Mouse (Mus musculus): Measurements from ENCODE around the gene Limk1.

Gene Limk1

DNA sequence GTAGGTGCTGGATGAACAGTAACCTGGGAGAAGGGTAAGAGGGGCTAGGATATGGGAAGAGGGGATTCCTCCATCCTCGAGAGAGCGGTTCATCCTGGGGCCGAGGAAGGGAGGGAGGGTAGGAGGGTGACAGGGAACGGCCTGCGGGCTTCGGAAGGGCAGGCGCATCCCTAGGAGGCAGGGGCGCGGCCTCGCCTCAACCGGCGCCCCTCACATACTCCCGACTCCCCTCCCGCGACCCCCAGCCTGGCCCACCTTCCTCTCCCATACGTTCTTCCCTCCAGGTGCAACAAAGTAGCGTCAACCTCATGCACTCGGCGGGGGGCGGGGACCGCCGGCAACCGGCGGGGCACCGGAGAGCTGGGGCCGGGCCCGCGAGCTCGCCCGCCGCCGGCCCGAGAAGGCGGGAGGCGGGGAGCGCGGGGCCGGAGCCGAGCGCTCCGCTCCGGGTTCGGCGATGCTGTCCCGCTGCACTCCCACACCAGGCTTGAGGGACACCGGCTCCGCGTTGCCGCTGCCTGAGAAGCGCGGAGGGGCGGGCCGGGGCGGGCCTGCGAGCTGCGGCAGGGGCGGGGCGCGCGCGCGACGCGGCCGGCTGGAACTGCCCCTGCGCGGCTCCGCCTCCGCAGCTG lies at the start of gene Limk1:
TSS of gene Limk1 (minus strand) at position 513 of the 632 bp plus-strand sequence.
- DNase-seq, result no peak

DNA sequence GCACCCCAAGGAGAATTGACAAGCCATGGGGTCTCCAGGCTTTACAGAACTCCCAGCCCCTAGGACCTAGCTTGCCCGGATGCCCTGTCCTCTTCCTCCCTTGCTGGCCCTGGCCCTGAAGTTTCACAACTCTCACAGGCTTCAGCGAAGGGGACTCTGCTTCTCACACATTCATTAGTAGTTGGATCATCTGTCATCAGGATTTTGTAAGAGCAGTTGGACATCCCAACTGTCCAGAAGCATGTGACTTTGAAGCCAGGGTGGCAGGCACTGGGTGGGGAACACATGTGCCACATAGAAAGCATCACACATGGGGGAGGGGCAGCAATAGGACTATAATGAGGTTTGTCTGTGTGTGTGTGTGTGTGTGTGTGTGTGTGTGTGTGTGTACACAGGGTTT lies 46.5 kb upstream of the Limk1 start:
- DNase-seq, result no peak

DNA sequence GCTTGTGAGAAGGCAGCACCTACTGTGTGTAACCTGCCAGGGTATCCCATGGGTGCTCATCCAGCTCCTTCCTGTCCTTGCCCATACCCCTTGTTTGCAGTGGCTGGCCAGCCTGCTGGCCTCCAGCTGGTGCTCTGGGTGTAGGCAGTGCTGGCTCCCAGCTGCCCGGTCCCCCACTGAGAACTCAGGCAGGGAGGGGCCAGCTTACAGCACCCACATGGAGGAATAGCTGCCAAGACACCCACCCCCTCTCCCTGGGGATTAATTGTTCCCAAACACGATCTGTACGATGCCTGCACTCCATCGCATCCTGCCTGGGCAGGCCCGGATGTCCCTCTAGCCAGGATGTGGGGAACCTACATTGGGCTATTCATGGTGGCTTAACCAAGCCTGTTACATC lies 45.7 kb upstream of the Limk1 start:
- no peak for DNase-seq

DNA sequence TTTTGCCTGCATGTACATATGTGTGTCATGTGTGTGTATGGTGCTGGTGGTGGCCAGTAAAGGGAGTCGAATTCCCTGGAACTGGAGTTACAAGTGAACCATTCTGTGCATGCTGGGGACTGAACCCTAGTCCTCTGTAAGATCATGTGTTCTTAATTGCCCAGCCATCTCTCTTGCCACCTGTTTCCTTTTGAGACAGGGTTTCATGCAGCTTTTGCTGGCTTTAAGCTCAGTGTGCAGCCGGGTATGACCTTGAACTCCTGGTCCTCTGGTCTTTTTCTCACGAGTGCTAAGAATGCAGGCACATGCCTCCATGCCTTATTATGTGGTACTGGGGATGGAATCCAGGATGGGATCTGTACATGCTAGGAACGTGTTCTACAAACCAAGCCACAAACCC lies 44.8 kb upstream of the Limk1 start:
- DNase-seq, result no peak

DNA sequence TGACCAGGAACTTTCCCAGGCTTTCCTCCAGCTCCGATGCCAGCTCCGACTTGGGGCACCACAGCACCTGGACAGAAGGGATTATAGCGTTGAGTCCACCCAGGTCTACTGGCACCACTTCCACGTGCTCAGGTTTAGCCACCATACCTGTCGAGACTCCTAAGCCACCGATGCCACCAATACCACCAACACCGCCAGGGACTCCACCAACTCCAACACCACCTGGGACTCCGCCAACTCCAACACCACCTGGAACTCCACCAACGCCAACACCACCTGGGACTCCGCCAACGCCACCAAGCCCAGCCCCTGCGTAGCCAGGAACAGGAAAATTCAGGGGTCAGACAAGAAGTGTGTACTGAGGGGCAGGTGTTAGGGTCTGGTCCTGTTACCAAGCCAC lies 40.7 kb upstream of the Limk1 start:
- DNase-seq, result no peak

DNA sequence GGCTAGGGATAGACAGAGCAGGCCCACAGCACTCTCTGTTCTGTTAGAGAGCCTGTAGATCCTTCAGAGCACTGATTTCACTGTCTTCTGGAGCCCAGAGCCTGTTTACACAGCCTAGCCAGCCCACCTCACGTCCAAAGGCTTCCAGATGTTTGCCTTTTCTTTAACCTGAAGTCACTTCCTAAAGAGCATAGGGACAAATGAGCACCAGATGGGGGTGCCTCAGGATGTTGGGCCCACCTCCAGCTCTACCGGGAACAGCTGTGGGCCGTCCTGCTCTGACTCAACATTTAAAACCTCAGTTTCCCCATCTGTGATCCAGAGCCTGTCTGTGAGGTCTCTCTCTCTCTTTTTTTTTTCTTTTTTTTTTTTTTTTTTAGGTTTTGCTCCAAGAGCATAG lies 40.1 kb upstream of the Limk1 start:
- no peak for DNase-seq

DNA sequence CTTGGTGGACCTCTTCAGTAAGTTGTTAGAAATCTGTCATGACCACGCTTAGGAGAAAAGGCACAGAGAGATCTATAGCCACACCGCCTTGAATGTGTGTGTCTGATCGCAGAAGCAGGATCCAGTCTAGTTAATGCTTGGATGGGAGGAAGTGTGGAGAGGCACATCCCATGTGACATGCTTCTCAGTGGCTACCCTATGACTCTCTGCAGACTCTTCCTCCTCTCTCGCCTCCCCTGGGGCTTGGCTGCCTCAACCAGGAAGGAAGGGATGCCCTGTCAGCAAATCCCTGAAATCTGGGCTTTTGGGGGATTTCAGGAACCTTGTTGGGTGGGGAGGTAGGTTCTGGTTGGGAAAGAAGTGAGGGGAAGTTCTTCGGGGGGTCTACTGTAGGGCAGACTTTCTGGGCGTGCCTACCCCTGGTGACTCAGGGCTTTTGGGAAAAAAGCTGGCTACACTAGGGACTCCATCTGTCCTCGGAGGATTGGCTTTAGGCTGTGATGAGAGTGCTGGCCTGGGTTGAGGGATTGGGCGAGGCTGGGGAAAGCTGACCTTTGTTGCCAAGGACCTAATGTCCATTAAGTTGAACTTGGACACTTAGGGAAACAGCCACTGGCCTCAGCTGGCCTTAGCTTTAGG lies 38.7 kb upstream of the Limk1 start:
- no peak for DNase-seq

DNA sequence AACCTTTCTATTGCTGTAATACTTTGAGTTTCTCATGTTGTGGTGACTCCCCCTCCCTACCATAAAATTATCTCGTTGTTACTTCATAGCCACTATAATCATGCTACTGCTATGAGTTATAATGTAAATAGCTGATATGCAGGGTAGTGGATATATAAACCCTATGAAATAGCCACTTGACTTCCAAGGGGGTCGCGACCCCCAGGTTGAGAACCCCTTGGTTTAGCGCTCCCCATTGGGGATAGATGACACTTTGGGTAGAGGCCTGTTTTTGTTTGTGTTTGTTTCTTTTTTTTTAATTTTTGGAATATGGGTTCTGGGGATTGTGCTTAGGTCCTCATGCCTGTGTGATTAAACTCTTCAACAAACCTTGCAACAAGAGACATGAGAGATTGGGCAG lies 36.9 kb upstream of the Limk1 start:
- DNase-seq, result no peak

DNA sequence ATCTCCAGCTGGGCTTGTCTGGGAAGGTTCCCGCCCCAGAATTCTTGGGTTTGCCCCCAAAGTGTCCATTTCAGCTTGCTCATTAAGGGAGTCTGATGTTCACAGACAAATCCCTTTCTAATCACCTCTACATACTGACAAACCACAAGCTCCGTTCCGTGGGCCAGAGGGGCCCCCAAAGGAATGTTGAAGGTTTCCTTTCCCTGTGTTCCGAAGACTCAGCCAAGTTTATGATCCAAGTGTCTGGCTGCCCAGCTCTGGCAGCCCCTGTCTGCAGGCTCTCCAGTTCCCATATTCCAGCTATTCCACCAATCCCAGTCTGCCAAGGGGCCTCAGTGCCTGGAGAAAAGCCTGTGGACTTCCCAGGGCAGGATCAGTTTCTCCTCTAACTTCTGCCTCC lies 31.7 kb upstream of the Limk1 start:
- DNase-seq, result no peak

DNA sequence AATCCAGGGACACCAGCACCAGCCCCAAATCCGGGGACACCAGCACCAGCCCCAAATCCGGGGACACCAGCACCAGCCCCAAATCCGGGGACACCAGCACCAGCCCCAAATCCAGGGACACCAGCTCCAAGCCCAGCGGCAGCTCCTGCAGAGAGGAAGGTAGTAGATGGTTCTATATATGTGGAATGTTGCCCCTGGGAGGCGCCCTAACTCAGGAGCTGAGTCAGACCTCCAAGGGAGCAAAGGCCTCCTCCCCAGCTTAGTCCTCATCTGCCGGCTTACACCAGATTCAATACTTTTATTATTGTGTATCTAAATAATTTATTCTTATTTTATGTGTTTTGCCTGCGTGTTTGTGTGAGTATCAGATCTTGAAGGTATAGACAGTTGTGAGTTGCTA lies 22.7 kb upstream of the Limk1 start:
- DNase-seq, result no peak

DNA sequence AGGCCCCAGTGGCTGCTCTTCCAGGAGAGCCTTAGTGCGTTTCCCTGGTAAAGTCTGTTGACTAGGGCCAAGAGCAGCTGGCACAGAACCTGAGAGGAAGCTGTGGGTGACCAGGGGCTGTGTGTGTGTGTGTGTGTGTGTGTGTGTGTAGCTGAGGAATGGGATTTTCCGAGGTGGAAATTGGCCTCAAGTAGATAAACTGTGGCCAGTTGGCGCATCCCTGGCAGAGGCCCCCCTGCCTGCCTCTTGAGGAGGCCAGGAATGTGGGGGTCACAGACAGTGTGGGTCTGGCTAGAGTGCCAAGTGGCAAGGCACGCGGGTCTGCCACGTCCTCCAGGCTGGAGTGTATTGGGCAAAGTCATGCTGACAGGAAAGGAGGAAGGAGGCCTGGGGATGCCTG lies 20.9 kb upstream of the Limk1 start:
- DNase-seq, result no peak

DNA sequence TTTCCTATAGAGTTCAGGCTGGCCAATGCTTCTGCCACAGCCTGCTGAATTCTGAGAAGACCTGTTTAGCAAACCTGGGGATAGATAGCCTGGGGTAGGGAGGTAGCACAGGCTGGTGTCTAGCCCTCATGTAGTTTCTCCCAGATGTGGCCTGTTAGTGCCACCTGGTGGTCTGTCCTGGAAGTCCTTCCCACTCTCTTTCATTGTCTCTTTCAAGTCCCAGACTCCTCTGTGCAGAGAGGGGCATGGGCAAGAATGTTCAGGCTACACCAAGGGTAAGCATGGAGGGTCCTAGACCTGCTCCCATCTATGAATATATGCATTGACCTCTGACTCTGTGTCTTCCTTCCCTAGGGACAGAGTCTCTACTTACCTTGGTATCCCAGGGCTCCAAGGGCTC lies 15.8 kb upstream of the Limk1 start:
- peak; percentile 84 for DNase-seq

DNA sequence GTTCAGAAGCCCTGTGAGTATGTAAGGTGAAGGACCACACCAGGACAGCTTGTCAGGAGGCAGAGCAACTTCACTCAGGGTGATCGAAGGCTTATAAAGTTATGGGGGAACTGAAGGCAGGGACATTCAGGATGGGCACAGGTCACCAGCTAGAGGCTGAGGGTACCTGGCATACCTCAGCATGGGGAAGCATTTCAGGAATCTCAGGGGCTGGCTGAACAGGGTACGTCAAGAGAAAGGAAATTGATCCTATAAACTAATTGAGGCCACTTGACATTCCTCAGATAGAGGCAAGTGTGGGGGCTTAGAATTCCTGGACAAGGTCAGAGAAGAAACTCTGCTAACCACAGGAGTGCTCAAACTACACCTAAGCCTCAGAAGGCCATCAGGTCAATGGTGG lies 7.1 kb upstream of the Limk1 start:
- no peak for DNase-seq

DNA sequence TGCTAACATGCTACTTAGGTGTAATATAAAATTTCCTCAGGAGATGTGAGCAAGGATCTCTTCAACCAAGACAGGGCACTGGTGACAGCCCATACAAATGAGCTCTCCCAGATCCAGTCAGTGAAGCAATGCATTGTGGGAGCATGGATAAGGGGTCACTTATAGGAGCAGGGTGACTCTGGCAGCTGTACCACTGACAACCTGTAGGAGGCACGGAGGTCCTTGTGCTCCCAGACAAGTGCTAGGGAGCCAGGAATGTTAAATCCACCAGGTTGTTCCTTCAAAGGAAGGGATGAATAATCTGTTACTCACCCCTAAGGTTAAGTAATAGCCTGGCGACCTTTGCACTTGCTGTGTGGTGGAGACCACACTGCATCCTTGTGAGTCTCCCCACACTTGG lies 6.7 kb upstream of the Limk1 start:
- peak; percentile 60 for DNase-seq

DNA sequence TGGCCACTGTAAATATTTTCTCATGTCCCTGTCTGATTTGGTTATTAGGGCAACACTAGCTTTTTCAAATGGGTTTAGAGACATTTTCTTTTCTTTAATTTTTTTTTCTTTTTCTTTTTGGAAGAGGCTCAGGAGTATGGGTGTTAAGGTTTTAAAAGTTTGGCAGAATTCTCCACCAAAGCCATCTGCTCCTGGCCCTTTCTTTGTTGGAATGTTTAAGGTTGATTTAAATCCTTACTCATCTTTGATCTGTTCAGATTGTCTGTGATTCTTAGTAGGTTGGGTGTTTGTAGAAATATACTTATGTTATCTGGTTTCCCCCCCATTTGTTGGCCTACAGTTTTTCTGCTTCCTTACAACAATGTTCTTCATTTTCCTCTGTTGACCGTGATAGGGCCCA lies 4.3 kb upstream of the Limk1 start:
- no peak for DNase-seq

DNA sequence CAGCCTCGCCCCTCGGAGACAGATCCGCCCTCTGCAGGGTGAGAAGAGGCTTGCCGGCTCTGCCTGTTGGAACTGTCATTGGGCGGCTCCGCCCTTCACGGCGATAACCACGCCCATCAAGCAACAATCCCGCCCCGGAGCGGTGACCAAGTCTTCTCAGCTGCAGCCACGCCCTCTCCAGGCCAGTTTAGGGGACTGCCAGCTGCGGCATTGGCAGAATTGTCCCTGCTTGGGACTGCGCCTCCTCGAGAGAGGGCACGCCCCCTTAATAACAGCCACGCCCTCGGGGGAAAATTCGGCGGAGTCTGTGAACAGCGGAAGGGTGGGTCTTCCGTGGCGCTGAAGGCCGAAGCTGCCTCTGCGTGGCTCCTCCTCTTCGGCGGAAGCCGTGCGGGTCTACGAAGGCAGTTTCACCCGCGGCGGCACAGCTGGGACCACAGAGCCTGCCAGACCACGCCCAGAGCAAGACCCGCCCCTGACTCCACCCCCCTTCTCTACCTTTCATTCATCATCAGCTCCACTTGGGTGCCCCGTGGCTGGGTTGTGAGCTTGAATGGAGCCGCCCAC lies 403 bp upstream of the Limk1 start:
- peak; percentile 100 for DNase-seq

DNA sequence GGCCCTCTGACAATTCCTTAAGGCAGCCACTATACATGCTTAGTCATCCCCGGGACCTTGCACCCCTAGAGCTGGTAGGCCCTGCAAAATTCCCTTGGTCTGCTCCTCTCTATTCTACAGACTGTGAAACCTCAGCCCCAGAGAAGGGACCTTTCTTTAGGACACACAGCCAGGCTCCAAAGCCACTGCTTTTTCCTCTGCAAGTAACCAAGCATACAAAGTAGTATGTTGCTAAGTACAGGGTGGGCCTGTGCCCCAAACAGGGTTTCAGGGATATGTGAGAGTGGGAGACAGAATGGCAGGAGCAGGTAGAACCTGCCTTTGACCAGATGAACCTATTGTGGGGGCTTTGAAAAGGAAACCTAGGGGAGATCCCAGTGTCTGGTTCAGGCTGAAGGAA lies 1.2 kb downstream of the Limk1 start:
- DNase-seq, result no peak

DNA sequence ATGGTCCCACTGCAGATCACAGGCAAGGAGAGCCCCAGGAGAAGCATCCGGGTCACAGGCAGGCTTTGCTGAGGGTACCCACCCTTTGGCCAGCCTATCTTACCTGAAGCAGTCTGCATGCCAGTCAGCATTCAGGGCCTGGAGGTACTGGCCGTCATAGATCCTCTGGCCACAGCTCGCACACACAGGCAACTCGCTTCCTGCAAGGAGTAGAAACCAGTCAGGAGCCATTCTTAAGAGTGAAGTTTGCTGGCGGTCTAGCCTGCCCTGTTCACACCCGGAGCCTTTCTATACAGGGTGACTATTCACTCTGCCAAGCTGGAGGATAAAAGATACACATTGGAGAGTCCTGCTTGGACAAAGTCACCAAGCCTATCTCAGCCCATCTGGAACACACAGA lies 1.9 kb downstream of the Limk1 start:
- DNase-seq, result no peak

DNA sequence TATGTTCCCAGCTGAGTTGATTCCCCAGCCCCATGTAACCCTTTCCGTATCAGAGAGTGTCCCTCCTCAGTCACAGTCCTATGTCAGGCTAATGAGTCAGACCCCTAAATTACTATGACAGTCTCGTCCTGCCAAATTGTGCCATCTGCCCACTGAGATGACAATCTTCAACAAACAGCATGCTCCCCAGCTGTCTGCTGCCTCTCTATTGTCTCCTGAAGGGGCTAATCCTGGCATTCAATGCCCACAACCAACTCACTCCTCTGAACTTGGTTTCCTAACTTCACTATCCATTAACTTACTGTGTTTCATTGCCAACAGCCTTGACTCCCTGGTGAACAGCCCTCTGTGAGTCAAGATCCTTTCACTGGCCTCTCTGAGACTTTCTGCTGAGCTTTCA lies 4.0 kb downstream of the Limk1 start:
- DNase-seq, result peak; percentile 50

DNA sequence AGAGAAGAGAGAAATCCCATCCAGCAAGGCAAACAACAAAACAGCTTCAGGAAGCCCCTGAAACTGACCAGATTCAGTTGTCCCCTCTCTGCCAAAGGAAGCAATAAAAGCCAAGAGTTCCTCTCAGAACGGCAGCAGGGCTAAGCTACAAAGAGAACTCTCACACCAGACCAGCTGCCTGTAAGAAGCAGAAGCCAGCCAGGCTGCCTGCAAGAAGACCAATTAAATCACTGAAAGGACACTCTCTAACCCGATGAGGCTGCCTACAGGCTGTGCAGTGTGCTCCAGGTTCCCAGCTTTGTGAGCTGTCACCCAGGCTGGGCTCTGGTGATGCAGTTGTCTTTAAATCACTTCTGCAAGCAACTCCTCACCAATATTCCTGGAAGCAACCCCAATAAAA lies 4.6 kb downstream of the Limk1 start:
- DNase-seq, result no peak

DNA sequence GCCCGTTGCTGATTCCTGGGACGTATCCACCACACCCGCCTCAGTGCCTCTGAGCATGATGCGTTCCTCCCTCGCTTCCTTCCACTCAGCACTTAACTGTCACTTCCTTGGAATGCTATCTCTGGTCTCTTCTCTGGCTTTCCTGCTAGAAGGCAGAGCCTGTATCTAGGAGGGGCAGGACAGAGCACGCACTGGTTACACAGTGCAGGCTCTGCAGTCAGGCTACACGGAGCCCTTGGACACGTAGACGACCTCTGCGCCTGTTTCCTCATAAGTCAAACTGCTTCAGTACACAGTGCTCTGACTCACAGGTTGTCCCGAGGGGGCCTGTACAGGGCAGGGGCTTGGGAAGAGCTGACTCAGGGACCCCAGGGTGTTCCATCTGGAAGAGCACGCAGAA lies 8.2 kb downstream of the Limk1 start:
- DNase-seq, result no peak

DNA sequence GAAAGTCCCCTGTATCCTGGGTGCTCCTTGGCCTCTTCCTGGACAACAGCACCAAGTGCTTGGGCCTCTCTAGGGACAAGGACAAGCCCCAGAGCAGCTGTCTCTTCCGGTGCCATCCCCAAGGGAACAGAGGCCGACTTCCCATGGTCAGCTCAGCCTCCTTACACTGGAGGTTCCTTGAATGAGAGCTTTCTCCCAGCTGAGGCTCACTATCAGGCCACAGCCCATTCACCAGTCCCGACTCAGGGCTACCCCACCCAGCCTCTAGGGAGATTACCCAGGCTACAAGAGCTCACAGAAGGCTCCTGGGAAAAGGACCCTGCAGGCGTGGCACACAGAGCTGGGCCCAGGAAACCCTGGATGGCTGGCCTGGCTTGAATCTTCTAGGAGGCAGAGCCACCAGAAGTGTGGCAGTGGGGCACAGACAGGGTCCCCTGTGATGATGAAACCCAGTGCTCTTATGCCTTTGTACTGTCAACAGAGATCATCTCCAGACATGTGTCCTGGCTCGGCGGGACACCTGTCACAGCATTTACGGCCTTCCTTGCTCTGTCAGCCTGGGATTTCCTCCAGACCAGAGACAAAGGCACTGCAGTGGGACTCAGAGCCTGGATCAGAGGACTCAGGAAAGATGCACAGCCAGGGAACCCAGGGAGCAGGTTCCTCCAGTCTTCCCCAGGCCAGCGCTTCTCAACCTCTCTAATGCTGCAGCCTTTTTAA lies 9.4 kb downstream of the Limk1 start:
- no peak for DNase-seq

DNA sequence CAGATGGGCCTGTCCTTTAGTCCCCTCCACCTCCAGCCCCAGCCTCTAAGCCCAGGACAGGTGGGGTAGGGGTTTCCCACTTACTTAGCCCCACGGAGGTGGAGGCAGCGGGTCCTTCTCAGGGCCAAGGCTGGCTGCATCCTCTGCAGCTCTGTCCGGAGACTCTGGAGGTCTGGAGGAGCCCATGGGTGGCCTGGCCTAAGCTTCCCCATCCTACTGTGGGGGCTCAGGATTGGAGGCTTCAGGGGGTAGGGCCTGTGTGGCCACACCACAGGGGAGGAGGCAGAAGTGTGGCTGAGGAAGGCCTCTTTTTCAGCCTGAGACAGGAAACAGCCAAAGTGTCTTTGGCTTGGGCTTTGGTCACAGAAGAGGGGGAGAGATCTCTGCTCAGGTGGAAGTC lies 10.4 kb downstream of the Limk1 start:
- no peak for DNase-seq

DNA sequence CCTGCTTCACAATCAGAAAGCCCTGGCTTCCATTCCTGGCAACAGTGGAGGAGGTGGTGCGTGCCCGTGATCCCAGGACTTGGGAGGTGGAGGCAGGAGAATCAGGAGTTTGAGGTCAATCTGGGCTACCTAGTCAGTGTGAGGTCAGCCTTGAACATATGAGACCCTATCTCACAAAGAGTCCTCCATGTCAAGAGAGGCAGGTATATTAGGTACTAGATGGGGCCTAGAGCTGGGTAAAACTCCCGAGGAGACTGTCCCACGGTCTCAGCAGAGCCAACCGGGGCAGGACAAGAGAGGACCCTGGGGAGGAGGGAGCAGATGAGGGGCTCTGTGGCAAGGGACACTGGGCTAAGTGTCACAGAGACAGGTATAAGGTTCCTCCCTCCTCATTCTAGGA lies 10.9 kb downstream of the Limk1 start:
- DNase-seq, result no peak

All from retina, postnatal 1 day (tissue).